Mouse (Mus musculus): ENCODE results near the gene Luc7l2.

Gene Luc7l2

DNA sequence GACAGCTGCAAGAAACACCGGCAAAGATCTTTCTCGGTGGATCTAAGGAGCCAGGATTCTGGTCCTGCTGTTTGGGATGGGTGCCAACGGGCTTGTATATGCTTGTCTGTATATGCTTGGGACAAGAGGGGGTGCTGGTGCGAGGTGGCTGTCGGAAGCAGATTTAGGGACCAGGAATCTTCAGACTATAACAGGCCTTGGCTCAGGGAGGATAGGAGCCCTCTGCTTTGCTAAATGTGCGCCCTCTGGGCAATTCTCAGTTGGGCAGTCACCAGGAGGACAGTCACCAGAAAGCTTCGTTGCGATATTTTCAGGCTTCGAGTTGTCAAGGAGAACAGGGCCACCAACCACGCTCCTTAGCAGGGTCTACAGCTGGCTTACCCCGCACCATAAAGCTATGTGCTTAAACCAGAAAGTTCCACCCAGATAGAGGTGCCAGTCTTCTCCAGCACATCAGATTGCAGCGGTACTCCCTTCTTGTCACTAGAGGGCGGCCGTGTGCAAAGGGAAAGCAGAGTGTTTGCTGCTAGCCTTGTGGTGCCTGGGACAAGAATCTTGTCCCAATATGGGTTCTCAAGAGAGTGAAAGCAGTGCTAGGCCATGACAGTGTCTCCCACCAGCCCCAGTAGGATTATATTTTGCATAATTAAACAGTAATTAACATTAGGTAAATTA lies 99.3 kb downstream of the Luc7l2 start:
- DNase-seq (ENCODE audit: low spot score in 2 of 2): peak; percentile 36 to 73
